Mouse (Mus musculus): ENCODE data around the gene Gm10188.

The Gm10188 gene

DNA sequence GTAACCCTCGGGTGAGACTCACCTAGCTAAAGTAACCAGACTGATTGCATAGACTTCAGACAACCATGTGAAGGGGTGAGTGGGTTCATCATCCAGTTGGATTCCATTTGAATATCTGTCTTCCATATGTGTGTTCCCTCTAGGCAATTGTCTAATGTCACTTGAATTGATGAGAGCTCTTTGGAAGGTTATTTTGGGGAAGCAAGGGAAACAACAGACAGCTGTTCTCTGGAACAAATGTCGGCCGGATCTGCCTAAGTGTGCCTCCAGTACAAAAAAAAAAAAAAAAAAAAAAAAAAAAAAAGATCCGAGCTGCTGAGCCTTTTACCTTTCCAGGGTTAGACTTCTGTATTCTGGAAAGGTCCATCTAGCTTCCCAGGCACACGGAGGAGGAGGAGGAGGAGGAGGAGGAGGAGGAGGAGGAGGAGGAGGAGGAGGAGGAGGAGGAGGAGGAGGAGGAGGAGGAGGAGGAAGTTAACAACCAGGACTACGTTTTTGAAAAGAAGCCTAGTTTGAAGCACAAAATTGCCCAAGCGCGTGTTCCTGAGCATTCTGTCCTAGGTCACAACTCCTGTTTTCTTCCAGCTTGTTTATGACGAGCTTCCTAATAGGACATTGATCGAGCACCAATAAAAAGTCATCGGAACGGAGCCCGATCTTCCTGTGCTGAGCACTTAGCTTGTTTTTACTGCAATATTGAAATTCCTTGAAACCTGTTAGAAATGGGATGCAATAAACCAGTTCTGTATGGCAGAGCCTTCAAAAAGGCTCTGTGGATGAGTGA is 3.1 kb downstream of the Gm10188 start:
- in situ Hi-C loops (cut with MseI, MboI): no loop called here

DNA sequence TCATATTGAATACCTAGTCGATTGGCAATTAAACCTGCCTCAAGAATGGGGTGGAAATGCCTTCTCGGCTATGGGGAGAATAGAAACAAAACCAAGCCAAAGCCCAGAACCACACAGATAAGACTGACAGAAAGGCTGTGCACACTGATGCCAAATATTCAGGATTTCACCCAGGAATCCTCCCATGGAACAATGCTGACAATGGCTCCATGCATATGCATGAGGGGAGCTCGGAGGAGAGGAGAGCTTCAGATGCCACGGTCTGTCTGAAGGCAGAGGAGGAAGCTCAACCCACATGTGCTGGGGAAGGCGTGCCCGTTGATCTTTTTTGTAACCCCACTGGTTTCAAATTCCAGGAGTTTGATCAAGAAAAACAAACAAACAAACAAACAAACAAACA is 7.4 kb downstream of the Gm10188 start:
- in situ Hi-C loops (cut with MseI, MboI): no loop called here

- in situ Hi-C loops (cut with MseI, MboI): no loop called here
Observed at GRCm38 (mm10) chr1:132221627-132222026, 7.9 kb downstream of the Gm10188 start.

- in situ Hi-C loops (cut with MseI, MboI): no loop called here
Observed at GRCm38 (mm10) chr1:132216276-132216675, 13.3 kb downstream of the Gm10188 start.

DNA sequence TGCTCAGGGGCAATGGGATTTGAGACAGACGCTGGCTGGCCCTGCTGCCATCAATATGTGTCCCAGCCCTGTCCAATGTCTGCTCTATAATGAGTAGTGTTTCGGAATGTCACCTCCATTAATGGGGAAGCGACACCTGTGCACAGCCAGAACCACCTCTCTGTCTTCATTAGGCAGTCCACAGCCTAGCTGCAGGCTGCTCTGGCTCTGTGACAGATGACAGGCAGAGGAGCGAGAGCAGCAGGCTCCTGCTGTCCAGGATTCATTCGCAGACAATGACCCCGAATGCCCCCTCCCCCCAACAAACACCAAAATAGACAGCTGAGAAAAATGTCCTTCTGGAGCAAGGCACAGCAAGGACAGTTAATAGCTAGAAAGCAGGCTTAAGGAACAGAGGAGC is 16.5 kb downstream of the Gm10188 start:
- in situ Hi-C loops (cut with MseI, MboI): loop anchor here in 1 of 2 experiments (5.0 kb wide), 1 partner anchor 46 kb away; no protein-coding TSS in a partner anchor

DNA sequence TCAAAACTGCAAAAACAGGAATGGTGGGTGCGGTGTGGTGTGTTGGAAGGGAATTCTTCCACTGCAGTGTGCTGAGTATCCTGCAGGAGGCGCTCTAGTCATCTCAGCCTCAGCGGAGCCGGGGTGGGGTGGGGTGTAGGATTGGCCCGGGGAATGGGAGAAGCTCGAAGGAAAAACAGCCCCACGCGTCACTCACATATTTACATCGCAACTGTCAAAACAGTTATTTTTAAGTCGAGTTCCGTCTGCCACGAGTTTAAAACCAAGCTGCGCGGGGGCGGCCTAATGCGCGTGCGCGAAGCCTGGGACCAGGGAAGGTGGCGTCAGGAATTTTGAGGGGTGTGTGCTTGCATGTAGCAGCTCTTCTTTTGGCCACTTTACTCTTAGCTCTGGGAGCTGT is 17.3 kb downstream of the Gm10188 start:
- in situ Hi-C loops (cut with MseI, MboI): loop anchor here in 1 of 2 experiments (5.0 kb wide), 1 partner anchor 45 kb away; no protein-coding TSS in a partner anchor

GRCm38 (mm10) chr1:132211672-132212071 is 17.9 kb downstream of the Gm10188 start:
- in situ Hi-C loops (cut with MseI, MboI): loop anchor here in 1 of 2 experiments (5.0 kb wide), 1 partner anchor 44 kb away; no protein-coding TSS in a partner anchor

DNA sequence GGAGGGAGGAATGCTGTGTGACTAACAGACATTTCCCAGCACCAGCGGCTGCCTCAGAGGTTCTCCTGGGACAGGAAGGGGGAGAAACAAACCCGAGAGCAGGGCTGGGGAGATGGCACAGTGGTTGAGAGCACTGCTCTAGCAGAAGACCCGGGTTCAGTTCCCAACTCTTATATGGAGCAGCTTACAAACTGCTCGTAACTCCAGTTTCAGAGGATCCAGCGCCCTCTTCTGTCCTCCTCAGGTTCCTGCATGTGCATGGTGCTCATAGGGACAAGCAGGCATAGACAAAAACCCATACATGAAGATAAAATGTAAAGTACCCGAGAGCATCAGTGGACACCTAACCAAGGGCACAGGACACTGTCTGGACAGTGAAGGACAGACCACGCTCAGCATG is 18.6 kb downstream of the Gm10188 start:
- in situ Hi-C loops (cut with MseI, MboI): loop anchor here in 1 of 2 experiments (5.0 kb wide), 1 partner anchor 44 kb away; no protein-coding TSS in a partner anchor

GRCm38 (mm10) chr1:132209400-132209799 is 20.2 kb downstream of the Gm10188 start:
- in situ Hi-C loops (cut with MseI, MboI): loop anchor here in 1 of 2 experiments (5.0 kb wide), 1 partner anchor 42 kb away; no protein-coding TSS in a partner anchor

DNA sequence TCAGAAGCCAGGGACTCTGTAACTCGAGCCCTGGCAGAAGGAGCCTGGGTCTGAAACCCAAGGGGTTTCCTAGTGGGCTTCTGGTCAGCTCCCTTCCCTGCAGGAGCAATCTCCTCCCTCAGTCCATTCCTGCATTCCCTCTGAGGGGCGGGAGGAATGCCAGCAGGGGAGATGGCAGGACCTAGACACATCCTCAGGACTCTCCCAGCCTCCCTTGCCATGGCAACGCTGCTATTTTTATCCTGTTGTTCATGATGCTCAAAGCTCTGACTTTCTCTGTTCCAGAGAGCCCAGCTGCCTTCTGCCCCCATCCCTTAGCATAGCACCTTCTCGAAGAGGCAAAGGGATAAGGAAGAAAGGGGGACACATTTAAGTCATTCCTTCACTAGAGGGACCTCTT is 21.4 kb downstream of the Gm10188 start:
- in situ Hi-C loops (cut with MseI, MboI): loop anchor here in 1 of 2 experiments (5.0 kb wide), 1 partner anchor 41 kb away; no protein-coding TSS in a partner anchor

DNA sequence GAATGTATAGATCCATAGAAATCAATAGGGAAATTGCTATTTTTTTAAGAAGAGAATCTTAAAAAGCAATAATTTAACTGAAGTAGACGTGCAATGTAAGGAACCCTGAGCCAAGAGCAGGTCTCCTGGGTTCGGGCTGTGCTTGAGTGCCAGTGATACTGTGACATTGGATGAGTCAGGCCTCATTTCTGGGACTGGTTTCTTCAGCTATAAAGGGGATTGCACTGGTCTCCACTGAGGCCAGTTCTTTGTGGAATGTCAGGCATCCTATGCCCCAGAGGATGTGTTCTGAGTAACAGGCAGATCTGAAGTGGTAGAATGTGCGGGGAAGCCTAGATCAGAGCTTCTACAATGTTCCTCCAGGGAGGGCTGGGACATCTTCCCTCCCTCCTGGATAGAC is 22.7 kb downstream of the Gm10188 start:
- in situ Hi-C loops (cut with MseI, MboI): loop anchor here in 1 of 2 experiments (5.0 kb wide), 1 partner anchor 40 kb away; no protein-coding TSS in a partner anchor

DNA sequence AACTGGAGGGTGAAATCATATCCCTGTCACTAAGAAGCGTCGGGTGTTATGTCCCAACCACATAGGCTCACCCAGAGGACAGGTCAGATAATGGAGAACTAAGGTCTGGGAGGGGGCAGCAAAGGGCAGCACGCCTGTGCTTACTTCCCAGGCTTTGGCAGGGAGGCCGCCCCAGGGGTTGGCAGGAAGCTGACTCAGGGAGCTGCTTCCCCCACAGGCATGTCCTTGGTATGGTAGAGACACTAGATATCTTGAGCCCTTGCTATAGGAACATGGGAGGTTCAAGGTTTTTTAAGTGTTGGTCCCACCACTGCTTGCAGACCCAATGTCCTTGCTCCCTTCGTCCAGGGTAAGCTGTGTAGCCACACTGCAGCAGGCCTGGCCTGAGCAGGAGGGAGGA is 23.6 kb downstream of the Gm10188 start:
- in situ Hi-C loops (cut with MseI, MboI): loop anchor here in 1 of 2 experiments (5.0 kb wide), 1 partner anchor 39 kb away; no protein-coding TSS in a partner anchor

DNA sequence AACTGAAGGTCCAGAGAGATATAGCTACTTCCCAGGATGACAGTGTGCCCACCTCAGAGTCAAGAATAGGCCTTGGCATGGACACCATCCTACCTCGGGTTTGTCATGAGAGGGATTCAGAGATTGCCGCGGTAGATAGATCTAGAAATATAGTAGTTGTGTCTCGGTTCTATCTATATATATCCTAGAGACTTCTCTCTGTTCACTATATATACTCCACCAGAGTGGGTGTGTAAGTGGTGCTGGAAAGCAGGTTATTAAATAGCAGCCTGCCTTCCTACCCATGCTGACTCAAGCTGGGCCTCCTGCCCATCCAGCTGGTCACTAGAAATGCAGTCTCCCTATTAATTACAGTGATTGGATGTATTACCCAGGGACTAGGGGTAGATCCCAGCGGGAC is 26.8 kb downstream of the Gm10188 start:
- in situ Hi-C loops (cut with MseI, MboI): no loop called here

- in situ Hi-C loops (cut with MseI, MboI): no loop called here
Observed at GRCm38 (mm10) chr1:132201936-132202335, 27.6 kb downstream of the Gm10188 start.

DNA sequence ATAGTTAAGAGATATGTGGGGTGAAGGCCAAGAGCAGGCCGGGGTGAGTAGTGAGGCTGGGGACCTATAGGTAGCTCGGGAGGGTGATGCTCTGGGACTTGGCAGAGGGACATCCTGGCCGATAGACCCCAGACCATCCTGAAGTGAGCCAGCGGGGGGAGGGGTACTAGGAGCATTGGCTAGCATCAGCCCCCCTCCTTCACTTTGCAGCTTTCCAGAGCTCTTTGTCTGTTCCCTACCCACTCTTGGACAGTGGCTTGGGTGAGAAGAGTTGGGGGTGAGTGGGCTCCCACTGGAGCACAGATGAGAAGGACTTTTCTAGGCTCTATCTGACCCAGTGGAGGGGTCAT is 28.1 kb downstream of the Gm10188 start:
- in situ Hi-C loops (cut with MseI, MboI): no loop called here

DNA sequence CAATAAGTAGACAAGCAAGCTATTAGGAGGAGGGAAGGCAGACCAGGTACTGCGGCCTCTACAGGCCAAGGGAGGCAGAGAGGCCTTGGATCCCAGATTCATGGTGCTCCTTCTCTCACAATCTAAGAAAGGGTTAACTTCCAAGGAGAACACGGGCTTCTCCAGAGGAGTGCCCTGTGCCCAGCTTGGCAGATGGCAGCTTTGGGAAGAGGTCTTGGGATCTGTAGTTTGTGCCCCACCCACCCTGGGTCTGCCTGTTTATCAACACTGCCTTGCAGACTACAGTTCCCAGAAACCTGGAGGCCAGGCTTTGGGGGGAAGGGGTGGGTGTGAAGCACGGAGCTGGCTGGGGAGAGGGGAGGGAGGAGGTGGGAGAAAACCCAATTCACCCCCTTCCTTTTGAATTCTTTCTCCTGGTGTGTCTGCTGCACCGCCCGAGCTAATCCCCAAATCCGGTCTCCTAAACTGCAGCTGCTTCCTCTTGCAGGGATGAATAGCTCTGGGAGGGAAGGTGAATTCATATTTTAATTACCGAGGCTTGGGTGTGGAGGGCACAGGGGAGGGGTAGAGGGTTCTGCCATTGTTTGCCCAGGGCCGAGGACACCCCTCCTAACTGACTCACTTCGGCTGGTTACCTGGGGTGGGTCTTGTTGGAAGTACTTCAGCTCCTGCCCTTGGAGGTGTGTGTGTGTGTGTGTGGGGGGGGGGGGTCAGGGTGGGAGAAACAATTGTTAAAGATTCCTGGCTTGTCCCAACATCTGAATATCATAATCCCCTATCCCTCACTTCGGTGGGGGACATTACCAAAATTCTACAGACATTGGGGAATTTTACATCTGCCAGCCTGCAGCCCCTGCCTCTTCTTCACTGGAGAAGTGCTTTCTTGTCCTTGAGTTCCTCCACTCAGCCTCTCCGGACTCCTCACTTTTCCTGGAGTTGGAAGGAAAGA is 28.7 kb downstream of the Gm10188 start:
- in situ Hi-C loops (cut with MseI, MboI): no loop called here

DNA sequence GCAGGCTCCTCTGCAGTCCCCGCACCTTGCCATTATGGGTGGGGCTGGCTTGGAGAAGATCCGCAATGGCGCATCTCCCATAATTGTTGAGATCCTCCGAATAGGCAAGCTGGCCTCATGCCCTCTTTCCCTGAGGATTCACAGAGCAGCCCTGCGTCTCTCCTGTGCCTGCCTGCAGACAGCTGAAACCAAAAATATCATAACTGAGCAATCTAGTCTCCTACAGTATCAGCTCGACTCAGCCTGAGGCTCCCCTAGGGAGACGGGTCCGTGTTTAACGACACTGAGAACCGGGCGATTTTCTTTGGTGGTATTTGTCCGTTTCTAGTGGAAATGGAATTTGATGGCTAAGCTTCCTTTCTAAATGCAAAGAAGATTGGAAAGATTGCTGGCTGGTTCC is 29.6 kb downstream of the Gm10188 start:
- in situ Hi-C loops (cut with MseI, MboI): no loop called here

DNA sequence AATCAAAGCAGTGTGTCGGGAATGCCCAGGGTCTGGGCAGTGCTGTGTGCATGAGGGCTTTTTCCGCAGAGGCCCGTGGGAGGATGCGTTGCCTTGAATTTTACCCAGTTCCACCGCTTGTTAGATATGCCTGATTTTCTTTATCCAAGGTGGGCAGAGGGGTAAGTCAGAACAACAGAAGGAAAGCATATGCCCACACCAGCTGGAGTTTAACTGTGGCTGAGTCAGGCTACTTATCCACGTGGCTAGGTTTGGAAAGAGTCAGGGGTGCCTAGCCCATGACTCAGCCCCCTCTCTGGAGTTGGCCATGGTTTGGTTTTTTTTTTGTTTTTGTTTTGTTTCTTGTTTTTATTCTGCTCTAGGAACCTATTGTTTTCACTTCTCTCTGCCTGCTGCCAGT is 30.3 kb downstream of the Gm10188 start:
- in situ Hi-C loops (cut with MseI, MboI): no loop called here

- in situ Hi-C loops (cut with MseI, MboI): no loop called here
Observed at GRCm38 (mm10) chr1:132198401-132199071, 31.0 kb downstream of the Gm10188 start.

DNA sequence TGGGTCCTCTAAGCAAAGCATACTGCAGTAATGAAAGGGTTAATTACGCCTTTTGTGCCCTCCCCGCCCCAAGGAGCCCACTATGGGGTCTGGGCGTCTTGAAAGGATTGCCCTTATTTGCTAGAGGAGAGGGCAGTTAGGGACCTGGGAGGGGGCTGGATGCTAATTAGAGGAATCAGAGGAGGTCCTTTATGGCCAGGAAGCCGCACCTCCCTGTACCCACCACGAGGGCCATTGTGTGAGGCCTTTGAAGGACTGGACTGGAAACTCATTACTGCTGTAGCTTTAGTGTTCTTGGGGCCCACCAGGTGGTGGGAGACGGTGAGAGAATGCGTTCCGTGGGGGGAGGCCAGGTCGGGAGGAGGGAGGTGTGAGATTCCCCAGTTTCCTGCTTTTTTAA is 31.9 kb downstream of the Gm10188 start:
- in situ Hi-C loops (cut with MseI, MboI): no loop called here

GRCm38 (mm10) chr1:132196337-132196736 is 33.2 kb downstream of the Gm10188 start:
- in situ Hi-C loops (cut with MseI, MboI): no loop called here

All from mouse trophoblast stem cell (cell line).